Mouse (Mus musculus) heart, embryonic 12.5 days (tissue): ENCODE data around the gene Jmjd8. TPM values are rescaled to one million over a fixed set of nuclear protein-coding genes. Genes with fewer than 3 reads are reported as not detected.

Experiments
- ATAC-seq: fragments of 200-750 bp; cut with Nextera tagmentation; 2 replicates; pipeline ENCODE4 v1.8.0; 2017; ENCODE audit warnings: moderate TSS enrichment, moderate library complexity; ENCODE audit not compliant: insufficient number of reproducible peaks, low FRiP score
- H3K27ac ChIP-seq: fragments of 300-500 bp; sonication (generic); 2 replicates; pipeline ENCODE4 v1.5.1; 2016; ENCODE audit warnings: mild to moderate bottlenecking, moderate library complexity; ENCODE audit not compliant: poor library complexity, severe bottlenecking
- H3K27me3 ChIP-seq: fragments of 300-500 bp; sonication (generic); replicated peaks from 2 replicates; pipeline ENCODE4 v1.6.1; 2016; ENCODE audit warnings: mild to moderate bottlenecking, moderate library complexity
- H3K36me3 ChIP-seq: fragments of 300-500 bp; sonication (generic); 2 replicates; pipeline ENCODE4 v1.6.1; 2016; ENCODE audit warnings: mild to moderate bottlenecking, moderate library complexity
- H3K4me1 ChIP-seq: fragments of 300-500 bp; sonication (generic); replicated peaks from 2 replicates; pipeline ENCODE4 v1.6.1; 2016; ENCODE audit warnings: mild to moderate bottlenecking
- H3K4me2 ChIP-seq: fragments of 300-500 bp; sonication (generic); 2 replicates; pipeline ENCODE4 v1.6.1; 2016; ENCODE audit warnings: mild to moderate bottlenecking, moderate library complexity
- H3K4me3 ChIP-seq: fragments of 300-500 bp; sonication (generic); 2 replicates; pipeline ENCODE4 v1.5.1; 2016; ENCODE audit warnings: mild to moderate bottlenecking
- H3K9ac ChIP-seq: fragments of 300-500 bp; sonication (generic); 2 replicates; pipeline ENCODE4 v1.6.1; 2016; ENCODE audit warnings: mild to moderate bottlenecking, moderate library complexity
- H3K9me3 ChIP-seq: fragments of 300-500 bp; sonication (generic); replicated peaks from 2 replicates; pipeline ENCODE4 v1.6.1; 2016; ENCODE audit warnings: mild to moderate bottlenecking, moderate library complexity
- WGBS: fragments of 180-500 bp; shearing (Covaris S2); methylation state at CpG from one replicate; pipeline ENCODE4 v1.1.7; 2016; 5-methylcytosine and 5-hydroxymethylcytosine counted together
- microRNA-seq: library from miRNA; unstranded; fragments of <30 nt; microRNA quantifications from one replicate; pipeline ENCODE4, GENCODE M21; 2017
- polyA plus RNA-seq: library from polyadenylated mRNA; unstranded; fragments of >200 nt; fragmentation: Nextera tagmentation; extraction: Ambion mirVana; gene quantifications from 2 replicates; pipeline ENCODE4 v1.2.1, GENCODE M21; 2016

Gene Jmjd8
- polyA plus RNA-seq, 1 experiment from 2014 or later: 38.1 TPM

DNA sequence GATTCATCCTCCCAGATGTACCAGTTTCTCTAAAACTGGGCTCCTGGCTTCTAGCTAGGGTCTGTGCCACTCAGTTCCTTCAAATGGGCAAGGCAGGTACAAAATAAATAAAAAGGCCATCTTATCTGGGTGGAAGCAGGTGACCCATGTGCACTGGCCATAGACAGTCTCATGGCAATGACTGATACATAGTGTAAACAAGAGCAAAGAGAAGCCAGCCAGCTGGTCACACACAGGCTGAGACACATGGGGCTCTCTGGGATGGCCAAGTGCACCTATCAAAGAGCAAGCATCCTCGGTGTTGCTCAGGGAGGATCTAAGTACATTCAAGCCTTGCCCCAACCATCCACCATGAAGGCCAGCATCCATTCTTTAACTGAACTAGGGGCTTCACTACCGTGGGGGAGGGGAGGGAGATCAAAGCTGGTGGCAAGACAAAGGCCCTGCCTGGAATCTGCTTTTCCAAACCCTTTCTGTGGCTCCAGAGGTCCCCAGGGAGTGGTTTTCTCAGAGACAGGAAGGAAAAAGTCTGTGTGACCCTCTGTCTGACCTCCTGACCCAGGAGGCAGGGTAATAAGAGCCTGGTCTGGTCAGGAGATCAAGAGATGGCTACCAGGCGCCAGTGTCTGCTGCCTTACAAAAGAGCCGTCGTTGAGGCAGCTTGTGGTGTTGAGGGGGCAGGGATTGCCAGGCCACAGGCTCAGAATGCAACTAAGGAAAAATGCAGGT, 52.4 kb downstream of the Jmjd8 start:
- Histone ChIP-seq H3K4me1 (peaks cover 39% of the 10 kb centered on the region), H3K9me3 (no peaks in the 10 kb centered on the region), H3K9ac (no peak overlapping the region), H3K4me2 (no peak overlapping the region), H3K27me3 (no peaks in the 10 kb centered on the region), H3K27ac (peak overlapping the region; percentile 22; the same call in 1 of the 2 replicates), H3K4me3 (no peak overlapping the region), H3K36me3 (peaks cover 53% of the 10 kb centered on the region)
- 22% methylated on average over 5 of the region's 5 CpGs for WGBS
- no peak for ATAC-seq

Small RNA genes lying within 50 kb of the gene (microRNA-seq; reads per million reads assigned to microRNA genes)
- gene Mir3082 (not detected), gene Mir6966 (1.2 reads per million)

Other genes with a start within 250 kb of the Jmjd8 start
- gene Lmf1, start 249.8 kb upstream of the Jmjd8 start, polyA plus RNA-seq: 34.6 and 35.3 TPM in 2 replicates
- 1.5 and 4.9 TPM in 2 replicates for gene Gng13, start 111.7 kb upstream of the Jmjd8 start, polyA plus RNA-seq
- gene Chtf18, start 101.4 kb upstream of the Jmjd8 start, polyA plus RNA-seq: 22.4 and 23.0 TPM in 2 replicates
- 11.3 and 12.5 TPM in 2 replicates for gene Rpusd1, start 101.2 kb upstream of the Jmjd8 start, polyA plus RNA-seq
- not detected in 2 replicates for gene Mslnl, start 92.8 kb upstream of the Jmjd8 start, polyA plus RNA-seq
- gene Msln, start 74.5 kb upstream of the Jmjd8 start, polyA plus RNA-seq: 18.2 and 20.5 TPM in 2 replicates
- gene Narfl, start 55.1 kb upstream of the Jmjd8 start, polyA plus RNA-seq: 30.5 and 31.8 TPM in 2 replicates
- 50.5 and 53.2 TPM in 2 replicates for gene Haghl, start 43.2 kb upstream of the Jmjd8 start, polyA plus RNA-seq
- 0.37 and 0.41 TPM in 2 replicates for gene Ccdc78, start 42.3 kb upstream of the Jmjd8 start, polyA plus RNA-seq
- gene Fam173a, start 36.0 kb upstream of the Jmjd8 start, polyA plus RNA-seq: 67.3 and 68.2 TPM in 2 replicates
- gene AC134908.4, start 33.2 kb upstream of the Jmjd8 start, polyA plus RNA-seq: 0.32 and 0.61 TPM in 2 replicates
- 28.9 and 30.9 TPM in 2 replicates for gene Metrn, start 31.7 kb upstream of the Jmjd8 start, polyA plus RNA-seq
- gene Fbxl16, start 19.8 kb upstream of the Jmjd8 start, polyA plus RNA-seq: 1.4 and 1.6 TPM in 2 replicates
- gene Wdr24, start 5.2 kb upstream of the Jmjd8 start, polyA plus RNA-seq: 15.5 and 17.0 TPM in 2 replicates
- gene Stub1, start 4.5 kb downstream of the Jmjd8 start, polyA plus RNA-seq: 271 and 272 TPM in 2 replicates
- gene Rhbdl1, start 8.4 kb downstream of the Jmjd8 start, polyA plus RNA-seq: 1.6 and 2.4 TPM in 2 replicates
- 1.3 and 1.6 TPM in 2 replicates for gene Gm20683, start 12.9 kb downstream of the Jmjd8 start, polyA plus RNA-seq
- 24.0 and 24.9 TPM in 2 replicates for gene Rhot2, start 16.0 kb downstream of the Jmjd8 start, polyA plus RNA-seq
- gene Wdr90, start 32.6 kb downstream of the Jmjd8 start, polyA plus RNA-seq: 18.4 and 20.1 TPM in 2 replicates
- gene Mcrip2, start 39.9 kb downstream of the Jmjd8 start, polyA plus RNA-seq: 160 and 161 TPM in 2 replicates
- 31.3 and 36.1 TPM in 2 replicates for gene Mettl26, start 46.2 kb downstream of the Jmjd8 start, polyA plus RNA-seq
- gene Wfikkn1, start 52.0 kb downstream of the Jmjd8 start, polyA plus RNA-seq: 0.19 and 0.40 TPM in 2 replicates
- 17.1 and 18.1 TPM in 2 replicates for gene Rab40c, start 90.9 kb downstream of the Jmjd8 start, polyA plus RNA-seq
- gene Pigq, start 116.1 kb downstream of the Jmjd8 start, polyA plus RNA-seq: 69.8 and 72.1 TPM in 2 replicates
- gene Nhlrc4, start 116.1 kb downstream of the Jmjd8 start, polyA plus RNA-seq: 0.36 and 1.2 TPM in 2 replicates
- 0.08 and 0.17 TPM in 2 replicates for gene A930017K11Rik, start 123.7 kb downstream of the Jmjd8 start, polyA plus RNA-seq
- gene Capn15, start 156.9 kb downstream of the Jmjd8 start, polyA plus RNA-seq: 16.9 and 18.0 TPM in 2 replicates
- gene Rab11fip3, start 240.7 kb downstream of the Jmjd8 start, polyA plus RNA-seq: 15.4 and 15.5 TPM in 2 replicates